Mouse (Mus musculus): Measurements from ENCODE around the gene Coa7. TPM values are rescaled to one million over a fixed set of nuclear protein-coding genes. Genes with fewer than 3 reads are reported as not detected.

Coa7 gene
- 38.0 and 40.3 TPM in 2 replicates for polyA plus RNA-seq (2015; fragmentation: Nextera tagmentation; extraction: Ambion mirVana)

DNA sequence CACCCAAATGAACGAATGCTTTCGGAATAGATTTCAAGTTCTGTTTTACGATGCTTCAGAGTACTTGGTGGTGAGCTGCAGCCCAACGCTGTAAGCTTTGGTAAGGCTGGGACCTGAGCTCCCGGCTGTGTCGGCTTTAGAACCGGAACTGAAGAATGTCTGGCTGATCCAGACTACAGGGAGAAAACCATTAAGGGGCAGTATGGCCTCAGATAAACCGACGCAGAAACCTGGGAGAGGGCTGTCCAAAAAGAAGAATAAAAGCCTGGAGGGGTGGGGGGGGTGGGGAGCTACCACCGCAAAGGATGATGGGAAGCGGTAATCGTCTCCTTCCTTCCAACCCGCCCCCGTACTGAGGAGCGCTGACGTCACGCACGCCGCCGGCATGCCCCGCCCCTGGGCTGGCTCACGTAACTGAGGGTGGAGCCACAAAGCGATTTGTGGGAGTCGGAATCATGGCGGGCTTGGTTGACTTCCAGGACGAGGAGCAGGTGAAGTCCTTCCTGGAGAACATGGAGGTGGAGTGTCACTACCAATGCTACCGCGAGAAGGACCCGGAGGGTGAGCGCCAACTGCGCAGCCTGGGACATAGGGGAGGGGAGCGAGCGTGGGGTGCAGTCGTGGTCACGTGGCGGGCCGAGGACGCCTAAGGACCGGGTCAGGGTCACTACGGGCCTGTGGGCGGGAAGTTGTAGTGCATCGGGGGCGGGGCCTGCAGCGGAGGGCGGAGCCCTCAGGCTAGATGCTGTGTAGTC, at the start of gene Coa7:
Gene Coa7 (plus strand): TSS at position 411 of the 755 bp plus-strand sequence.
- Histone ChIP-seq H3K4me3 (peak within 1 kb of the TSS; percentile 81), H3K27ac (peak within 1 kb of the TSS; percentile 94), H3K27me3 (no peaks in the 10 kb centered on the region), H3K4me1 (peaks cover 9% of the 10 kb centered on the region), H3K36me3 (peaks cover 13% of the 10 kb centered on the region), H3K9me3 (no peaks in the 10 kb centered on the region), H3K9ac (peak within 1 kb of the TSS; percentile 61; the same call in 1 of the 2 replicates), H3K4me2 (peak within 1 kb of the TSS; percentile 53)
- WGBS, result under 1% methylated on average over 44 of the region's 45 CpGs
- peak; percentile 94 for ATAC-seq (ENCODE audit: insufficient number of reproducible peaks, low FRiP score, low TSS enrichment, low read depth)

DNA sequence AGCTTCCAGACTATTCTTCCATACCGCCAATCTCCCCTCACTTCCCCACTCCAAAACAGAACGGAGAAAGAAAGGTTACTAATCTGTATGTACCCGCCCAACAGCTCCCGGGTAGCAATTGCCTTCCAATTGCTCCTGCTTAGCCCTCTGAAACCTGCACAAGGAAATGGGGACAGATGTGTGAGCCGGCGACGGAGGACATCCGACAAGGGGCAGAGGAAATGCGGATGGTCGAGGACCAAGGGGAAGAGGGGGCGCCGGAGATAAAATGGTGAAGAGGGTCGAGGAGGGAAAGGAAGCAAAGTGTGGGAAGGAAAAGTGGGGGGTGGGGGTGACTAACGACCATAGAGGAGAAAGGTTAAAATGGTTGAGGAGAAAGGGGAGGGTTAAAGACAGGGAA, 27.7 kb upstream of the Coa7 start:
- 0 out of 2 replicates have a peak, but pooled peaks cover 2% of the 10 kb centered on the region for H3K9me3 ChIP-seq
- no peak for ATAC-seq (ENCODE audit: insufficient number of reproducible peaks, low FRiP score, low TSS enrichment, low read depth)
- peak overlapping the region; percentile 91 for H3K27ac ChIP-seq
- no peaks in the 10 kb centered on the region for H3K27me3 ChIP-seq
- peak overlapping the region; percentile 93 for H3K4me3 ChIP-seq
- H3K36me3 ChIP-seq, result no peaks in the 10 kb centered on the region
- under 1% methylated on average over 14 of the region's 14 CpGs for WGBS
- H3K4me2 ChIP-seq, result peak overlapping the region; percentile 64
- peak overlapping the region; percentile 95 for H3K9ac ChIP-seq
- peaks cover 7% of the 10 kb centered on the region for H3K4me1 ChIP-seq

DNA sequence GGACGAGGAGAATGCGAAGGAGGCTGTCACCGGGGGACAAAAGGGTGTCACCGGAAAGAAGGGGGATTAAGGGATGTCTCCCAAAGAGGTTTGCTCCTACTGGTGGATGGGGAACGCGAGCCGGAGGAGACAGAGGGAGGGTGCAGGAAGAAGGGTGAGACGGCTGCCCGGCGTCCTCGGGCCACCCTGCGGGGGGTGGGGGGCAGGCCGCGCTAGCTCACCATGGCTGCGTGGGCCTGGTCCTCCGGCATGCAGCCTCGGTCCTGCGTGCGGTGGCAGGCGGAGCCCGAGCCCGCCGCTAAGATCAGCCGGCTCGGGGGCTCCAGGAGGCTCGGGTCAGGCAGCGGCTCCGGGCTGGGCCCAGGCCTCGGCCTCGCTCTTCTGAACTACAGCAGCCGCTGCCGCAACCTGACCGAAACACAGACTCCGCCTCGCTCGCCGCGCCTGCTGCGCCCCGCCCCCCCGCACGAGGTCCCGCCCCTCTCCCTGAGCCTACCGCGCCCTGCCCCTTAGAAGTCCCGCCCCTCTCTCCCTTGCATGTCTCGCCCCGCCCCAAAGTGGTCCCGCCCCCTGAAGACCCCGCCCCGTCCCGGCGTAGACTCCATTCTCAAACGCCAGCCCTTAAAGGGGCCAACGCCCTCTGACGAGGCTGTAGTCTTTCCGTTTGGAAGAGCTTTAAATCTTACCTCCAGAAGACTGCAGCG, 27.1 kb upstream of the Coa7 start, which contains the start of gene Zyg11b:
Gene Zyg11b (minus strand): TSS at position 427 of the 704 bp plus-strand sequence.
- Histone ChIP-seq H3K4me2 (peak within 1 kb of the TSS; percentile 64), H3K9me3 (0 out of 2 replicates have a peak, but pooled peaks cover 2% of the 10 kb centered on the region), H3K4me3 (peak within 1 kb of the TSS; percentile 93), H3K9ac (peak within 1 kb of the TSS; percentile 95), H3K4me1 (peaks cover 7% of the 10 kb centered on the region), H3K36me3 (no peaks in the 10 kb centered on the region), H3K27ac (peak within 1 kb of the TSS; percentile 91), H3K27me3 (no peaks in the 10 kb centered on the region)
- ATAC-seq (ENCODE audit: insufficient number of reproducible peaks, low FRiP score, low TSS enrichment, low read depth), result peak; percentile 95
- under 1% methylated on average over 52 of the region's 58 CpGs for WGBS

DNA sequence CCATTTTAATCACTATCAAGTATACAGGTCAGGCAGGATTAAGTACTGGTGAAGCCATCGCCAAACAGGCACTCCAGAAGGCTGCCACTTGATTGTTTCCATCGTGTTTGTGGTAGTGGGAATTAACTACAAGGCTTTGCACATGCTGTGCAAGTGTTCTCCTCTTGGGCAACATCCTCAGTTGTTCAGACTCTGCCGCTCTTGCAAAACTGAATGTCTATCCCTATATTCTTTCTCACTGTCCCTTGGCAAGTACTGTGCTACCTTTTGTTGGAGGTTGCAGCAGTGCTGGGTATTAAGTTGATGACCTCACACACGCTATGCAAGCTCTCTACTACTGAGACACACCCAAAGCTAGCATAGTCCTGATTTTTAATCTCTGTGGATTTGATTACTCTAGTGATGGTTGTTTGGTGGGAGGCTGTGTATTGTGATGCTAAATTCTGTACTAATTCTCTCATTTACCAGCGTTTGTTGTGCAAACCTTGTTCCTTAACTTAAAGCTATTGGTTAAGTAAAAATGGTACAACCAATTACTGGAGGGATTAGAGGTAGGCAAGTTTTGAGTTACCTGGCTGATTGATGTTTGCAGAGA, 25.5 kb upstream of the Coa7 start:
- H3K27ac ChIP-seq, result no peak overlapping the region
- no peak for ATAC-seq (ENCODE audit: insufficient number of reproducible peaks, low FRiP score, low TSS enrichment, low read depth)
- 78% methylated on average over 5 of the region's 5 CpGs for WGBS

DNA sequence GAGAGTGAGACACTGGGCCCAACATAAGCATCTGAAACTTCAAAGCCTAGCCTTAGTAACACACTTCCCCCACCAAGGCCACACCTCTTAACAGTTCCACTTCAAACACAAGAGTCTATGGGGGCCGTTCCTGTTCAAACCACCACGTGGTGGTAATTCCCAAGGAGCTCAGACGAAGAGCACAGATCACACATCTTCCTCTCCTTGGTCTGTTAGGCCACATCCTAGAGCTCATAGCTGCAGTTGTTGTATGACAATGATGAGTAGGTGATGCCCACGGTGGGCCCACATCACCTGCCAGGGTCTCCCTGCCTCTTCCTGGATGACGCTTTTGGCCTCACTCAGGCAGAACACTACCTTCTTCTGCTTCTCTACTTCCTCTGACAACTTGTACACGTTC, 17.2 kb upstream of the Coa7 start:
- no peak for ATAC-seq (ENCODE audit: insufficient number of reproducible peaks, low FRiP score, low TSS enrichment, low read depth)
- 67% methylated on average over 6 of the region's 6 CpGs for WGBS
- Histone ChIP-seq H3K27ac (no peak overlapping the region), H3K9ac (no peak overlapping the region), H3K4me1 (no peaks in the 10 kb centered on the region), H3K36me3 (no peaks in the 10 kb centered on the region), H3K4me3 (no peak overlapping the region), H3K27me3 (no peaks in the 10 kb centered on the region), H3K4me2 (no peak overlapping the region), H3K9me3 (no peaks in the 10 kb centered on the region)

More for the DNA sequence above, 25.5 kb upstream of the Coa7 start:
- no peaks in the 10 kb centered on the region for H3K36me3 ChIP-seq
- H3K27me3 ChIP-seq, result no peaks in the 10 kb centered on the region
- H3K4me3 ChIP-seq, result no peak overlapping the region
- no peak overlapping the region for H3K9ac ChIP-seq
- H3K4me1 ChIP-seq, result peaks cover 7% of the 10 kb centered on the region
- no peak overlapping the region for H3K4me2 ChIP-seq
- 0 out of 2 replicates have a peak, but pooled peaks cover 2% of the 10 kb centered on the region for H3K9me3 ChIP-seq

DNA sequence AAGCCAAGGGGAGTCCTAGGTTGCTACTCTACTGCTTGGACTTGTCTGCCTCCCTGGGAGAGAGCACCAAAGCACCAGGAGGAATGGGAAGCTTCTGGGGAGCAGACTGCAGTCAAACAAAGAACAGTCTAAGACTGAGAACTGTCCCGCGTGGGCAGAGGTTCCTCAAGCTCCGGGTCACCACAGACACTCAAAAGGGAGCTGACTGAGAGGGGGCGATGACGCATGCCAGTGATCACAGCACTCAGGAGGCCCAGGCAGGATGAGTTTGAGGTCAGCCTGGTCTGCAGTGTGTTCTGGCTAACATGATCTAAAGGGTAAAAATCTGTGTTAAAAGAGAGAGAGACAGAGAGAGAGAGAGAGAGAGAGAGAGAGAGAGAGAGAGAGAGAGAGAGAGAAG, 13.9 kb upstream of the Coa7 start:
- Histone ChIP-seq H3K27ac (no peak overlapping the region), H3K4me3 (no peak overlapping the region), H3K4me1 (no peaks in the 10 kb centered on the region), H3K4me2 (no peak overlapping the region), H3K36me3 (no peaks in the 10 kb centered on the region), H3K27me3 (no peaks in the 10 kb centered on the region), H3K9ac (no peak overlapping the region), H3K9me3 (no peaks in the 10 kb centered on the region)
- 69% methylated on average over 5 of the region's 5 CpGs for WGBS
- no peak for ATAC-seq (ENCODE audit: insufficient number of reproducible peaks, low FRiP score, low TSS enrichment, low read depth)

DNA sequence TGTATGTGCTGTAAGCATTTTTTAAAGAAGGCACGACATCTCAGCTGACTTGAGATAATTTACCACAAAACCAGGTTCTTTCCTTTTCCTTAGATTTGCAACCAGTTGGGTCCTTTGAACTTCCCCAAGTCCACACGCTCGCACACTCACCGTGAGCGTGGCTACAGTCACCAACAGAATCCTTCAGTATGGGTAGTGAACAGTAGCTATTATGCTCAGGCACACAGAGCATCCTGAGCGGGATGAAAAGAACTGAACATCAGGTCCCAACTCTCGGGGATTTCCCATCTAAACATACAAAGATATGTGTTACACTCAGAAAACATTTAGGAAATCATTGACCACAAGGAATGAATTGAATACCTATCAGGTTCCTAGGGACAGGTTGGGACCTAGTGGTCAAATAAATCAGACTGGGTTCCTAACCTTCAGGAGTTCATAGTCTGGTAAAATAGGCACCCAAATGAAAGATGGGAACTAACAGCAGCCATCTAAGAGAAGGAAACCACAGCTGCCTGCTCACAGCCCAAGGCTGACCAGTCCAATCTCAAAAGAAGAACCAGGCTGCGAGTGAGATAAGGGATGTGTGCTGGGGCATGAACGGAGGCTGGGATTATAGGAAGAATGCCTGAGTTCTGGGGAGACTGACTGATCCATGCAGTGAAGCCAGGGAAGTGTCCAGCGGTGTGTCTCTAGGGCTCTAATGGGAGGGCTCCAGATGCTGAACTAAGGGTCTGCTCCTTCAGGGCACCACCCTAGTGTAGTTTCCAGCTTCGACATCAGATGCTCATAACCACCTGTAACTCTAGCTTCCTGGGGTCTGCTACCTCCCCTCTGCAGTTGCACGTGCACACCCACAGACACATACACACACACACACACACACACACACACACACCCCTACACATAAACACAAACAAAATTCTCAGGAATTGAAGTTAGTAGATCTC, 10.0 kb upstream of the Coa7 start:
- H3K9me3 ChIP-seq, result no peaks in the 10 kb centered on the region
- no peak overlapping the region for H3K4me2 ChIP-seq
- 79% methylated on average over 12 of the region's 12 CpGs for WGBS
- H3K4me1 ChIP-seq, result no peaks in the 10 kb centered on the region
- H3K4me3 ChIP-seq, result no peak overlapping the region
- H3K36me3 ChIP-seq, result no peaks in the 10 kb centered on the region
- H3K27me3 ChIP-seq, result no peaks in the 10 kb centered on the region
- no peak for ATAC-seq (ENCODE audit: insufficient number of reproducible peaks, low FRiP score, low TSS enrichment, low read depth)
- H3K9ac ChIP-seq, result no peak overlapping the region
- no peak overlapping the region for H3K27ac ChIP-seq

DNA sequence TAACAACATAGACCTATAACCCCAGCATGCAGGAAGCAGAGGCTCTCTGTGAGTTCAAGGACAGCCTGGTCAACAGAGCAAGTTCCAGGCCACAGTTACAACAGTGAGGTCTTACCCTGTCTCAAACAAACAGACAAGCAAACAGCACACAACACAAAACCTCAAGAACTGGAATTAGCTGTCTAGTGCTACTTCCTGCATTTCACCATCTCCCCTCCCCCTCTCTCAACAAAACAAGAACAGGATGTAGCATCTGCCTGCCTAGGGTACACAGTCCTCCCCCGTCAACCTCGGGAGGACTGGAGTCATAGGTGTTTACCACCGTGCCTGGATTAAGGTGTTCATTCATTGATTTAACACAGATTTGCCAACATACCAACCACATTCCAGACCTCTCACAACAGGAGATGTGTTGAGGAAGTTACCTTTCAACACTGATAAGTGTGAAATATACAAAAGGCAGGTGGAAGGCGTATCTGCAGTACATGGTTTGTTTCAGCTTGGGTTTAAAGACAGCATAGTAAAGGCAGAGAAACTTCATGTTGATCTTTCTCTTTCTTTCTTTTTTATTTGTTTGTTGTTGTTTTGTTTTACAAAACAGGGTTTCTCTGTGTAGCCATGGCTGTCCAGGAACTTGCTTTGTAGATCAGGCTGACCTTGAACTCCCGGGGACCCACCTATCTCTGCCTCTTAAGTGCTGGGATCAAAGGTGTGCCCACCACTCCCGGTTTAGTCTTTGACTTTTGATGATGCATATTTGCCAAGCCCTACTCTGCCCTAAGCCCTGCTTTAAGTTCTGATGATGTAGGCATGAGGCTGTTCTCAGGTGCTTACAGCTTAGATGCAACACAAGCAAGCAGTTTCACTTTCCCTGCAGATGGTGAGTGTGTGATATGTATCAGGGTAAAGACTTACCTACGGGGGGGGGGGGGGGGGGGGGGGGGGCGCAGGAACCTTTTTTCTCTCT, 9.0 kb upstream of the Coa7 start:
- H3K36me3 ChIP-seq, result no peaks in the 10 kb centered on the region
- no peak overlapping the region for H3K4me3 ChIP-seq
- H3K9me3 ChIP-seq, result no peaks in the 10 kb centered on the region
- H3K9ac ChIP-seq, result no peak overlapping the region
- WGBS, result 54% methylated on average over 8 of the region's 8 CpGs
- H3K4me2 ChIP-seq, result no peak overlapping the region
- no peak overlapping the region for H3K27ac ChIP-seq
- H3K4me1 ChIP-seq, result no peaks in the 10 kb centered on the region
- H3K27me3 ChIP-seq, result no peaks in the 10 kb centered on the region
- ATAC-seq (ENCODE audit: insufficient number of reproducible peaks, low FRiP score, low TSS enrichment, low read depth), result no peak

DNA sequence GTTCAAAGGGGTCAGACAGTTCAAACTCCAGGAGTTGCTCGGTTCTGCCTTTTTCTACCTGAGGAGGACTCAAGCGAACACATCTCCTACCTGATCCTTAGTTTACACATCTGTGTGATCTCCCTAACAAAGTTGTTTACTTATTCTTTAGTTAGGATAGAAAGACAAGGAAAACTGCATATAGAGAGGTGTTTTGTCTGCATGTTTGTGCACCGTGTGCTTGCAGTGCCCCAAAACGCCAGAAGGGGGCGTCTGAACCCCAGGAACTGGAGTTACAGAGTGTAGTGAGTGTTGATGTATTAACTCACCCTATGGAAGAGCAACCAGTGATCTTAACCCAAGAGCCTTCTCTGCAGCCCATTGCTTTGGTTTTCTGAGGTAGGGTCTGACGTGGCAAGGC, 8.2 kb upstream of the Coa7 start:
- Histone ChIP-seq H3K4me2 (no peak overlapping the region), H3K27ac (no peak overlapping the region), H3K9me3 (no peaks in the 10 kb centered on the region), H3K9ac (no peak overlapping the region), H3K4me1 (no peaks in the 10 kb centered on the region), H3K27me3 (no peaks in the 10 kb centered on the region), H3K4me3 (no peak overlapping the region), H3K36me3 (no peaks in the 10 kb centered on the region)
- no peak for ATAC-seq (ENCODE audit: insufficient number of reproducible peaks, low FRiP score, low TSS enrichment, low read depth)
- 70% methylated on average over 6 of the region's 6 CpGs for WGBS

DNA sequence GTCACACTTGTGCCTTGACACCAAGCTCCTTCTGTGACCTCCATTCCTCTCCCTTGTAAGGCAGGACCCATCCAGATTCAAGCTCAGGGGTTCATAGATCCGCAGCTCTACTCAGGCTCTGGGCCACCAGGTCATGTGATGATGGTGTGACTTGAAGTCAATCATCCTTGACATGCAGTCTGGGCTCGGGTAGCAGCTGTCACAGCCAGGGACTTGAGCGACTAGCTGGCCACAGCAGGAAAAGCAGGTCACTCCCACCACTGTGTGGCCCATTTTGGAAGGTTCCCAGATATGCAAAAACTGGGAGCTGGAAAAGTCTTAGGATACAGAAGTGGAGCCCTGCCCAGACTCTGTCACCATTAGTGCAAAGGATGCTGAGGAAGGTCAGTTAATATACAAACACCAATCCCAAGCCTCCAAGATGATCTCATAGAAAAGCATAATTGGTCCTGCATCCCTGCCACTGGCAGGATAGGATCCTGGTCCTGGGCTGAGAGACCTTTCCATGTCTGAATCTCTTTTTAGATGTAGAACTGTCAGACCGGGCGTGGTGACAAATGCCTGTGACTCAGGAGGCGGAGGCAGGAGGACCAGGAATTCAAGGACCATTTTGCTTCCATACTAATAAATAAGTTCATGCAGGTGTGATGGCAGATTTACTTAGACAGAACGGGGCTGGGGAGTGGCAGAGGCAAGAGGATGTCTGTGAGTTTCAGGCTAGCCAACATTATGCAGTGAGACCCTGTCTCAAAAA, 7.1 kb upstream of the Coa7 start:
- no peak overlapping the region for H3K4me3 ChIP-seq
- 82% methylated on average over 7 of the region's 7 CpGs for WGBS
- no peak overlapping the region for H3K27ac ChIP-seq
- H3K36me3 ChIP-seq, result no peaks in the 10 kb centered on the region
- no peaks in the 10 kb centered on the region for H3K27me3 ChIP-seq
- no peaks in the 10 kb centered on the region for H3K4me1 ChIP-seq
- no peaks in the 10 kb centered on the region for H3K9me3 ChIP-seq
- ATAC-seq (ENCODE audit: insufficient number of reproducible peaks, low FRiP score, low TSS enrichment, low read depth), result no peak
- no peak overlapping the region for H3K4me2 ChIP-seq
- H3K9ac ChIP-seq, result no peak overlapping the region

All from limb, embryonic 15.5 days (tissue).